Mouse (Mus musculus) frontal cortex, postnatal 25 days (tissue): Measurements from ENCODE around the gene Ncam1.

Source experiments
- DNase-seq, 2 experiments: peaks; one replicate each; pipeline ENCODE4 v3.0.0; 2022; ENCODE audit warnings: low spot score in 2 of 2

Ncam1 gene

DNA sequence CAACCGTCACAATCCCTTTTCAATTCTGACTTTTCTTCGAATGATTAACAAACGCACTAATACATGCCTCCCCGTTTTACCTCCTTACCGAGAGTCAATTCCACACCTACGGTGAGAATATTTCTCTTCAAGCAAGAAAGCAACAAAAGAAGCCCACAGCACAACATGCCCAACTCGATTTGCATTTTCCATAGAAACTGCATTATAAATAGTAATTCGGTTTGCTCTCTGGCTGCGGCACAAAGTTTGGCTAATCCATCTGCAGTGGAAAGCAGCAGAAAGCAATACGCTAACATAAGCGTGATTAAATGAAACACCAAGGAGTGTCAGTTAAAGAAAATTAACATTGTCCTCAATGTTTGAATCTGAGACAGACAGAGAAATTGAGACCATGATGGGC lies 177.0 kb downstream of the Ncam1 start:
- DNase-seq: no peak

GRCm38 (mm10) chr9:49618699-49619392 lies 179.9 kb downstream of the Ncam1 start:
- no peak for DNase-seq

DNA sequence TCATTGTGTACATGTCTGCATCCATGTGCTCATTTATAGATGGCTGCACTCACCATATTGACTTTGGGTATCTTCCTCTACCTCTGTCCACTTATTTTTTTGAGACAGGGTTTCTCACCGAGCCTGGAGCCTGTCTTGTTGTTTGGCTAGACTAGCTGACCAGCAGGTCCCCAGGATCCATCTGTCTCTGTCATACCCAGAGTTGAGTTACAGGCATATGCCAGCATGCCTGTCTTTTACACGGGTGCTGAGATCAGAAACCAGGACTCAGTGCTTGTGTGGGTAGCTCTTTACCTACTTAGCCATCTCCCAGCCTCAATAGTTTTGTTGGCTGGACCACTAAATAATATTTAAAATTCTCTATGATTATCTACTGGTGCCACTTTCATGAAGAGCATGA lies 180.5 kb downstream of the Ncam1 start:
- DNase-seq: no peak

- DNase-seq: peak in 1 of 2 experiments; percentile 49
These were observed 181.5 kb downstream of the Ncam1 start for GRCm38 (mm10) chr9:49617216-49617615.

DNA sequence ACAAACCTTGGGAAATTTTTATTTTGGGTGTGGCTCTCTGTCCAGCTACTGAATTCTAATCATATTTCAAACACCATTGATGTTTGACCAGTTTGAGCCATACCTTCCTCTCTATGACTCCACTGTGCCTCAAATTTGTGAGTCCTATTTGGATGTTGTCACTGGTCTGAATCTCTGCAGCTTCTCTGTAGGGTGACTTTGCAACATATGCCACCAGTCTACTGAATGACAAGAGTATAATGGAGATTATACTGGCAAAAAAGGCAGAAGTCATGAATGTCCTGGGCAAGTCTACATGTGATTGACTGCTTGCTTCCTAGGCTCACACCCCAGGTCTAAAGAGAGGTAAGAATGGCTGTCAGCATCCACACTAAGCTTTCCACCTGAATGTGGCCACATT lies 186.3 kb downstream of the Ncam1 start:
- DNase-seq: no peak

GRCm38 (mm10) chr9:49608191-49608590 lies 190.5 kb downstream of the Ncam1 start:
- DNase-seq: no peak

GRCm38 (mm10) chr9:49606717-49607116 lies 192.0 kb downstream of the Ncam1 start:
- no peak for DNase-seq

- no peak for DNase-seq
These were observed 192.4 kb downstream of the Ncam1 start for GRCm38 (mm10) chr9:49606317-49606716.

- no peak for DNase-seq
These were observed 192.9 kb downstream of the Ncam1 start for GRCm38 (mm10) chr9:49605791-49606190.

DNA sequence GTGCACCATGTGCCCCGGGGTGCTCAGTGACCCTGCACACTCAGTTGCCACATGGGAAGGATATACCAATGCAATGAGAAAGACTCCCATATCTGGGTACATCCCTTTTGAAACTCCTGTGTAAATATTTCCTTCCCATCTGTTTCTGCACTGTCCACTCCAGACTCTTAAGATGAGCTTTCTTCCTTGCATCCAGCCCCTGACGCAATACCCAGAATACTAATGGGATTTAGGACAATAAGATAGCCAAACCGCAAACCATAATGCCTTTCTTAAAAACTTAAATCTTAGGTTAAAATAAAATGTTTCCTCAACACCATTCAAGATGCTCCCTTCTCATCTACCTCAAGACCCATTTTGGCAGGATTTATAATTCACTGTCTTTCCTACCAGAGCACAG lies 193.4 kb downstream of the Ncam1 start:
- no peak for DNase-seq

DNA sequence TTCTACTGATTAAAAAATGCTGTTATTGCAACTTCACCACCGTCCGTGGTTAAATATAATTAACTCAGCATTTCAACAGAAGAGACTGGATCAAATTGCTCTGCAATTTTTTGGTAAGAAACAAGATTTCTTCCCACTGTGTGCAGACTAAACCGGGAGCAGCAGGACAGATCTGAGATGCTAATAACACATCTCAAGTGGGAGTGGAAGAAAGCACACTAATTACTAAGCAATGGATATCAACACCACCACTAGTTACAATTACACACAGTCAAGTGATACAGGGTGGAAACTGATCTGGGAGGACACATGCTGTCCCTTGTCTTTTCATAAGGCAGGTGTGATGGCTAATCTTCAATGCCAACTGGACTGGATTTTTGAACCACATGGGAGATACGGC lies 197.5 kb downstream of the Ncam1 start:
- DNase-seq: no peak

DNA sequence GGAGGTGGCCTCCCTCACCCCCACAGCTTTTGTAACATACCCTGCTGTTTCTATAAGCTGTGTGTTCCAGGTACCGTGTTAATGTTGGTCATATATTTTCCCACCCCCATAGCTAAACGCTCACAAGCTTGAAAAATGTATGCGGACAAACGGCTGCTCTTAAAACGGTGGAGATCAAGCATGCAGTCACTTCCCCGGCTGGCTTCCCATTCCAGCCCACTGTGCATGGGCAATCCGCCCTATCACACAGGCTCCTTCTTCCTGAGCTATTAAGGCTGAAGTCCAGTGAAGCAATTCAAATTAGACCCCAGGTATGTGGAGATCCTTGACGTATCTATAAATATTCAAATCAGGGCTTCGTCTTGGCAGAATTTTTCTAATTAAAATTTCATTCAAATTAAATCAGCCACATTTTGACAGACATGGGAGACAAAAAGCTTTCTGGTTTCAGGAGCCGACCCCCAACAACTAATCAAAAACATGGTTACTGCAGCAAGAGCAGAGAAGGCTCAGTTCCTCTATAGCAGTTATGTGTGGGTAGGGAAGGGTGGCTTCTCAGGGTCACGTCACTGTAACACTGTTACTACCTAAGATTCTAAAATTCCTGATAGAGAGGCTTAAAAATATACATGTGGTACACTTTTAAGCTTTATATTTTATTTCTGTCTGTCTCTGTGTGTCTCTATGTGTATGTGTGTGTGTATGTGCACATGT lies 202.9 kb downstream of the Ncam1 start:
- no peak for DNase-seq

- DNase-seq: no peak
These were observed 203.7 kb downstream of the Ncam1 start for GRCm38 (mm10) chr9:49594876-49595634.

GRCm38 (mm10) chr9:49593951-49594536 lies 204.7 kb downstream of the Ncam1 start:
- DNase-seq: no peak

GRCm38 (mm10) chr9:49592006-49592405 lies 206.7 kb downstream of the Ncam1 start:
- DNase-seq: no peak

DNA sequence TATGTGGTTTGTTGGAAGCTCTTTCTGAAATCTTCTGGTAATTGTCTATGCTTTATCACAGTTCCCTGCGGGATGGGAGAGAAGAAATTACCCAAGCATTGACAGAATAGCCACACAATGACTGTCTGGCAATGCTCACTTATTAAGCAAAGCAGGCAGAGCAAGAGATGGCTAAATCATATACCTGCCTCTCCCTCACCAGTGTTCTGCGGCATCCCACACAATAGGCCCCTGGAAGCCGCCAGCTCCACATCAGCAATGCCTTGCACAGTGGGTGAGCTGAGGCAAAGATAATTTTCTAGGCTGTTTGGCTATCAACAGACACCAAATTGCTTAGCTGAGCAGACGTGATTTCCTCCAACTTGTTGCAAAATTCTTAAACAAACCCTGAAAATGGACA lies 208.5 kb downstream of the Ncam1 start:
- no peak for DNase-seq

GRCm38 (mm10) chr9:49577136-49577535 lies 221.6 kb downstream of the Ncam1 start:
- no peak for DNase-seq

DNA sequence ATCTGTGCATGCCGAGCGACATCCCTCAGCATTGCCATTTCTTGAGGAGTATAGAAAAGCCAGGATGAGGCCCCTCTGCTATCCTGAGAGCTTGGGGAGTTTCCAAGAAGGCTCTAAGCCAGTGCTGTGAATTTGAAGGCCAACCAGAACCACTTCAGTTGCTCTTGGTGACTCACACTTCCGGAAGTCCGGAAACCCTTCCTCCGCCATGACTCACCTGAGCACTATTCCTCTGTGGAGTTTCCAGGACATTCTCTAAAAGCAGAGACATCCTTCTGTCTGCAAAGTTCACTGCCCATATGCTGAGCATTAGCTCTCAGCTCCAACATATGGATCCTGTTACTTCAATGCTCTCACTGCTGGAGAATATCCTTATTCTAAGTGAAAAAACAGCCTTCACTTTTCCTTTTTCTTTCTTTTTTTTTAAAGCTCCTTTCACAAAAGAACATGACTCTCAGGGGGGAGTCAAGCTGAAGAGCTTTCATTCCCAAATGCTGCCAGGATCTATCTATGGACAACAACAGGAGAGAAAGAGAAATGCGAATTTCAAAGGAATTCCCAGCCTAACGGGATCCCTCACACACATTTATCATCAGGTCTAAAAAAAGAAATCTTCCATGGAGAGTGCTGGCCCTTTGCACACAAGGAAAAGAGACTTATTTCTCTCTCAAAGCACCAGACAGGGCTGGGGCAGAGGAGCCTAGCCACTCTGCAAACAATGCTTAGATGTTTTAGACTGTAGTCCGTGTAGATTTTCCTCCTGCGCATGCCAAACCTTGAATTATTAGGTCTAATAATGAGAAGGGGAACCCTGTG lies 226.8 kb downstream of the Ncam1 start:
- DNase-seq: no peak

- peak in 1 of 2 experiments; percentile 42 for DNase-seq
These were observed 227.7 kb downstream of the Ncam1 start for GRCm38 (mm10) chr9:49570731-49571694.

DNA sequence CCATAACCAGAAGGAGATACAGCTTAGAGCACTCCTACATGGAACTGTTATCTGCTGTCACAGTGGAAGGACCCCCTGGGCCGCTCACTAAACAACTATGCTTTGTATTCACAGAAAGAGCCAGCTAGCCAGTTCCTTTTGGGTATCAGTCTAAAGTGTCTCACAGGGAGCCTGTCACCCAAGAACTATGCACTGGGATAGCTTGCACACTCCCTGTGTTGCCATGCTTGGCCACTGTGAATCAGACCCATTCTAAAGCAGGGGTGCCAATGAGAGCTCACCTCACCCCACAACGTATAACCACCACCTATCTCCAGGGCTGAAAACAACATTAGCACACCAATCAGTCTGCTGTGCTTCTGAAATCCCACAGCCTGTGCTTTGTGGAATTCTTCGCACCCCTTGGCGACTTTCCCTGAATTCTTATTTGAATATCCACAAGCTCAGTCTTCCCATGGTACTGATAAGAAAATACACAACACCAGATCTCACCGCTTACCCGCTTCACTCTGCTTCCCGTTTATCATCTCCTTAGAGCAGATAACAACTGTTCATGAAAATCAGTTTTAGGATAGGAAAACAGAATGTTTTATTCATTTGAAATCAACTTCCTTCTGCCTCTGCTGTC lies 228.6 kb downstream of the Ncam1 start:
- DNase-seq: no peak
